Mouse (Mus musculus) retina, adult 2 months (tissue): ENCODE data around the gene Ablim1.

Source experiments
- DNase-seq: peaks from one replicate; pipeline ENCODE4 v3.0.0-alpha.2; 2012; ENCODE audit warnings: low read depth, low spot score

Ablim1 gene

DNA sequence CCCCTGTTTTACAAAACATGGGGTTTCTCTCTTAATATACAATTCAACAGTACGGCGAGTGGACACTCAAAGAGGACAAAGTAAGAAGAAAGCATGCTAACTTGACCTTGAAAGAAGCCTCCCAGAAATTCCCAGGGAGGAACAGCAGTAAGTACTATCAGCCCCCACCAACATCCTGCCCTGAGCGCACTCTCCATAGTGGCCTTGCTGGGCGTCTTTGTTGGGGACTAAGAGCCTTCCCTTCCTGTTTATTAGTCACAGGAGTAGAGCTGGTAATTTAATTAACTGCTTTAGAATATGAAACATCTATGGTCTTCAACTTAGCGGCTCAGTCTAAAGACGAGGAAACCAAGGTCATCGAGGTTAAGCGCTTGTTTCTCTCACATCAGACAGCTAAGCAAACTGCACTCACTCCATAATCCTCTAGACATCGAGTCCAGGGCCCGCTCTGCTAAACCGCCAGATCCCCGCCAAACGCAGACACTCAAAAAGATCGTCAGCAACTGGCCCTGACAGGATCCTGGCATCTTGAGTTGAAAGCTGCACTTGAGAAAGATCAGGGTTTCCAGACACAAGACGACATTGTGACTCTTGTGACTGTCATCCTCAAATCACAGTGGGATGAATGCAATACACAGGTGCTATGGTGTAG is 50.3 kb downstream of the Ablim1 start:
- no peak for DNase-seq

DNA sequence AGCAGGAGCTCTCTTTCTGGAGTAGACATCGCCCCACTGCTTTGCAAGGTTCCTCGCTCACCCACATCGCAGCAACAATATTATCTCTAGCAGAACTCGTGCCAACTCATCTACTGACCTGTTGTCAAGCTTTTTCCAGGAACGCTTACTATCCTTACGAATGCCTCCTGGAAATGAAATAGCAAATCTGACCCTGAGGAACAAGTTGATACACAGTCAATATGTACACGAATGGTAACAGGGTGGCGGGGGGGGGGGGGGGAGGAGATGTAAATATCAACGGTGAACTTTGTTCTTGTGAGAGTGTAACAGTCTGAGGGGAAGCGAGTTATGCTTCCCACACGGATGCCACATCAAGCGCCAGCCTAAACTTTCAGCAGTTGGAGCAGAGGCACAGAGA is 56.9 kb downstream of the Ablim1 start:
- no peak for DNase-seq

DNA sequence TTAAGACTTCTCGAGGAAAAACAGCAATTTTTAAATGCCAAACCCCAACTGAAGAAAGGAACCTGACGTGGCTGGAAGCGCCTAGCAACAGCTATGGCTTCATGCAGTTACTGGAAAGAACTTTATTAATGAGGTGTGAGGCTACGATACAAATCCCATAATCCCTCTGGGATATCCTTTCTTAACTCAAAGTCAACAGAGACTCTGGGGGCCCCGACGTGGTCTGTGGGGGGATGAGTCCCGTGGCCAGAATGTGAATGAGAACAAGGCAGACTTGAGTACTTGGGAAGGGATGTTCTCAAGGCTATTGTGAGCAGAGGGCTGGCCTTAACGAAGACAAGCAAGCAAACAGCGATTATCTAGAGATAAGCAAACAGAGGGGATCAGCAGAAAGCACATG is 58.1 kb downstream of the Ablim1 start:
- DNase-seq, result no peak

- no peak for DNase-seq
Observed at GRCm38 (mm10) chr19:57255157-57255556, 59.6 kb downstream of the Ablim1 start.

GRCm38 (mm10) chr19:57252692-57253448 is 61.8 kb downstream of the Ablim1 start:
- DNase-seq, result no peak

GRCm38 (mm10) chr19:57248781-57249180 is 65.9 kb downstream of the Ablim1 start:
- no peak for DNase-seq

DNA sequence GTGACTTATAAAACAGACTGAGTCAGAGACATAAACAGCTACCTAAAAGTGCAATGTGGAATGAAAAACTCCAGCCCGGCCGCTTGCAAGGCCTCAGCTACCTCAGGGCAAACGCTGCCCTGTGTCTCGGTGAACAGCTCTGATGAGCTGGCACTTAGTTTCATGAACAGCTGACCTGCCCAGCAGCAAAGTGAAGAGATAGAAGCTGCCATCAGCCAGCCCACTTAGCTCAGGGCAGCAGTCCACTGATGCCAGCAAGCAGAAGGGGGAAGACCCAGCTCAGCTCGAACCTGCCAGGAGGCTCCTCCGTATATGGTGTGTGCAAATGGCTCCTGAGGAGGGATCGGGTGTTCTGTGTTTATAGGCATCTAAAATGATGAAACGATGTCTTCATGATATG is 67.5 kb downstream of the Ablim1 start:
- no peak for DNase-seq

DNA sequence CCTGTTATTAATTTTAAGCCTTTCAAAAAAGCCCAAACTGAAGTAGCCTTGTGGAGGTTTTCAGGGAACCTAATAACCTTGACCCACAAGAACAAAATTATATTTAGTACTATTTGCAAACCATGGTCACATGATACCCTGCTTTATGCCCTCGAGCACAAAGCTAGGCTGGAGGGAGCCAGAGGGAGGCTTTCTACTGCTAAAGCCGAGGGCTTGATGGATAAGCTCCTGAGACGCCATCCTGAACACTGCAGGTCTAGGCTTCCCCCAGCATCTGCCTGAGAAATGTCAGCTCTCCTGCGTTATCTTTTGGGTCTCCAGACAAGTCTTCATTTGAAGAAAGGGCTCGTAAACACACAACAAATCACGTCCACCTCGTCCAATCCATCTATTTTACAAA is 70.4 kb downstream of the Ablim1 start:
- DNase-seq, result no peak

DNA sequence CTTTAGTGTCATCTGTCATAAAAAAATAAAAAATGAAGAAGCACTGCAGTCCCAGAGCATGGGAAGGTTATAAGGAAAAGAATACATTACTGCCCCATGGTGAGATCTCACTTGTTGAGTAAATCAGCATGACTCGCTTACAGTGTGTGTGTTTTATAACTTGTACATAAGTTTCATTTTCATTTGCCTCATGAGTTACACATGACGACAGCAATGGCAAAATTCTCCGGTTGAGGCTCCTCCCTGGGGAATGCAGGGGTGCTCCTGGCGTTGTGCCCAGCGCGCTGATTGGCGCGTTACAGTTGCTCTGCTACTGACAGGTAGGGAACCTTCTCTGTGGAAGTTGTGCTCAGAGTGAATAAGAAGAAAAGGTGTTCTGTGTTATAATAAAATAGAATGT is 71.1 kb downstream of the Ablim1 start:
- no peak for DNase-seq

DNA sequence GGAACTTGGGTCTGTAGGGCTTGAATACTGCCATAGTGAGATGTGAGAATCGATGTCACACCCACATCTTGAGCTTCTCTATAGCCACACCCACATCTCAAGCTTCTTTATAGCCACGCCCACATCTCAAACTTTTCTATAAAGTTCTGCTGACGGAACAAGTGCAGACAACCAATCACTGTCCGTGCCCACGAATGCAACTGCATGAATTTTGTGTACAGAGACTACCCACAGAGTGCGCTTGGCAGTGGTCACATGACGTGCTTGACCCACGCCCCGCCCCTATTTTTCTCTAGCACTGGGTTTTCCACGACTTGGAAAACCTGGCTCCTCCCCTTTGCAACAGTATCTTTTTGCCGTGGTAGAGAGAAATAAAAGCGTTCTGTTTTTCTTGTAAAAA is 71.5 kb downstream of the Ablim1 start:
- no peak for DNase-seq

- DNase-seq, result no peak
Observed at GRCm38 (mm10) chr19:57241363-57242192, 73.1 kb downstream of the Ablim1 start.

GRCm38 (mm10) chr19:57240259-57240658 is 74.5 kb downstream of the Ablim1 start:
- DNase-seq, result no peak

DNA sequence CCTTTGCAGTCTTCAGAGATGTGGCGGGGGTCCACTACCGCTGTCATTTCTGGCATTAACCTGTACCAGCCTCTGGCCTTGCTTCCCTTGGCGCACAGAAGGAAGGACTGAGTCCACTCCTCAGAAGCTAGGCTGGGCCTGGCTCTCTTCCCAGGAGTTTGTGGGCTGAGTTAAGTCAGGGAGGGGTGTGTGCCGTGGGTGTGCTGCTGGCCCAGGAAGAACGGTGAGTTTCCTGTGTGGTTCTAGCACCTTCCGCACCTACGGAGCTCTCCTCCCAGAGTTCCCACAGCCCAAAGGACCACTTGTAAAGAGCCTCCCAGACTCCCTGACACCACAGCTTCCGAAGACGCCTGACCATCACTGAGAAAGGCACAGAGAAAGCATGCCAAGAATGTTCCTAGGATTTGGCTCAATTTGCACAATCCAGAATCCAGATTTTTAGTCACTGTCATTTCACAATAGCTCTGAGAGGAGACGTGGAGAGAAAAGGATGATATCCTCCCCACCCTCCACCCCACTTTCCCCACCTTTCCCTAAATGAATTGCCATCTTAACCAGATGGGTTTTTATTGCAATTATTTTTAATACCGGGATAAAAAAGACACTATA is 75.4 kb downstream of the Ablim1 start:
- no peak for DNase-seq

DNA sequence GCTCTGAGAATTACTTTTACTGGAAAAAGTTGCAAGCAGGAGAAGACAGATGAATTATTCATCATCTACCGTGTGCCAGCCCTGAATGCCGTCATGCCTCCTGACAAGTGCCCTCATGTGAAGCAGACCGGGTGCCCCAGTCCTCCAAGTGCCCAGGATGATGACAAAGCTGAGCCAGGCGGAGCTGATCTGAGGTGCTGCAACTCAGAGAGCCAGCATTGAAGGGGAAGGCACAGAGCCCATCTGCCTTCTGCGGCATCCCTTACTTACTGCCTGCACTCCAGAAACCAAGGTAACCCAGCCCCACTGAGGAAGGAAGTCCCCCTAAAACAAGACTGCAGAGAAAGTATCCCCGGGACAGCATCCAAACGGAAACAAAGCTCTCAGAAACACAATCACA is 76.3 kb downstream of the Ablim1 start:
- DNase-seq, result no peak

DNA sequence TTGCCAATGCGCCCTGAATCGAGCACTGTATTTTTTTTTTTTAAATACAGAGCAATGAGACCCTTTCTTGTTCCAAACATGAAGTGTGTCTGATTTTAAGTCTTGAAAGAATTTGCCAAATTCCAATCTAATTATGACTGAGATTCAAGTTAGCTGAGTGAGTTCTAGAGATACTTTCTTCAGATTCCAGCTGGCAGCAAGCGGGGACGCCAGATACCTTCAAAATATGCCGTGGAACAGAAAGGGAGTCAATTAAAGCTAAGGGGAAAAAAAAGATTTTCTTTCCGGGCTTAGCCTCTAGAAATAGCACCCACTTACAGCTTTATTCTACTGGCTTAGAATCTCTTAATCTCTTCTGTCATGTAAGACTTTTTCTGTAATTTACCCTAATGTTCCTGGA is 77.2 kb downstream of the Ablim1 start:
- no peak for DNase-seq

DNA sequence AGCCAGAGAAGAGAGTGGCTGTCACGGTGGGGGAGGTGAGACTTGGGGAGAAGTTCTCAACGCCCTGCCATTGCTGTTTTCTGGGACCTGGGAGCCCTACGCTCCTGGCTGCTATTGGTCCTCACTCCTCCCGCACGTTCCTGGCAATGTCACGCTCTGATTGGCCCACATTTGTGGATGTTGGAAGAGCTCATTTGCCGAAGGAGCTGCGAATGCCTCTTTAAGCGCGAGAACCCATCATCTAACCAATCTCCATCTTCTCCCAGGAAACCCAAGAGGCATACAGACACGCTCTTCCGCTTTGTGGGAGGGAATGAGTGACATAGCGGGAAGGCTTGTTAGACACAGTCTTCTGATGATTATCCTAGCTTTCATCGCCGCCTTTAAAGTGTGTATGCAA is 78.1 kb downstream of the Ablim1 start:
- no peak for DNase-seq

DNA sequence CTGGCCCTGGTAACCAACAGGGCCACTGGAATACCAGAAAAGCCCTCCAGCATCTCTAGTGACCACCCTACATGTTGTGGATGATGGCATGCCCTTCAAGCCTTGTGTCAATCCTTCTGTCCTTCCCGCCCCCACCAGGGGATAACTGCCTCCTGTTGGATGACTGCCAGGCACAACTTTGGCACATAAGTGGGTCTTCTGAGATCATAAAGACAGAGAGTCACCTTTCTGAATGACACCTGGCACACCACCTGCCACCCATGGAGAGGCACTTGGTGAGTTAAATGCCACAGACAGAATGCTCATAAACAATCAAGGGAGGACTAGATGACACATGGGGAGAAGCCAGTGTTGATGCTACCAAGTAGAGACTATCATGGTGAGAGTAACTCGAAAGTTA is 78.8 kb downstream of the Ablim1 start:
- no peak for DNase-seq

GRCm38 (mm10) chr19:57230996-57231395 is 83.7 kb downstream of the Ablim1 start:
- DNase-seq, result no peak

DNA sequence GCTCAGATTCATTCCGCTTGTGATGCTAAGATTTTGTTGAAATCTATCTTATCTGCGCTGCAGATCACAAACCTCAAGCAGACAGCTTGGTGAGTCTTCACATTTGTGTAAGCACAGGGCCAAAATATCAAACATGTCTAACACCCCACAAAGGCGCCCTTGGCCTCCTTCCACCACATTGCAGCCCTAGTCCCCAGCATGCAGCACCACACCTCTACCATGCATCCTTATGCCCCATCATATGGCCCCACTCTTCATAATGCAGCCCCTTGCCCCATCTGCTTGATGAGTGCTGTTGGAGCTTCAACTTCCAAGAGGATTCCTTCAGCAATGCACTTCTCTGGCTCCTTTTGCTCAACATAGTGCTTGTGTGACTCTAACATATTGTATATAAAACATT is 85.6 kb downstream of the Ablim1 start:
- no peak for DNase-seq

GRCm38 (mm10) chr19:57228576-57228975 is 86.1 kb downstream of the Ablim1 start:
- DNase-seq, result no peak

DNA sequence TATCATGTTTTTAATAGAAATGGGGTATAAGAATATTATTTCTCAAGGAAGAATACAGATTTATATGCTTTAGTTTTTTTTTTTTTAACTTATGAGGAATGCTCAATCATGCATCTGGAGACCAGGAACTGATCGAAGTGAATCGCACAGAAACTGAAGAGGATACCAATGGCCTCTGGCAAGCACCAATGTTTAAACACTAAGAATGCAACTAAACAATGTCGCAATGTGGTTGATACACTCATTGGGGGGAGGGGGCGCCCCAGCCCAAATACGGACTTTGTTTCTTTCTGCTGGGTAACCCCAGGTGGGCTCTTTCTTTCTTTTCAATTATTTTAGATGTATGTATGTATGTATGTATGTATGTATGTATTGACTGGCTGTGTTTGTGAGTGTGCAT is 90.3 kb downstream of the Ablim1 start:
- DNase-seq, result no peak

GRCm38 (mm10) chr19:57223686-57224085 is 91.0 kb downstream of the Ablim1 start:
- DNase-seq, result no peak
